Mouse (Mus musculus) adipocyte (in vitro differentiated cells): ENCODE results near the gene Pml.

Experiments used
- DNase-seq: peaks from one replicate; pipeline ENCODE4 v3.0.0-alpha.2; 2016; ENCODE audit warnings: low spot score

Gene Pml

GRCm38 (mm10) chr9:58234502-58235015, 15.0 kb downstream of the Pml start:
- no peak for DNase-seq

- DNase-seq = no peak
Observed at GRCm38 (mm10) chr9:58232374-58232773, 17.2 kb downstream of the Pml start.

- DNase-seq = no peak
Observed at GRCm38 (mm10) chr9:58231746-58232145, 17.8 kb downstream of the Pml start.

GRCm38 (mm10) chr9:58228777-58229466, 20.7 kb downstream of the Pml start:
- DNase-seq = no peak

GRCm38 (mm10) chr9:58225915-58226913, 23.4 kb downstream of the Pml start:
- DNase-seq = peak; percentile 73

- no peak for DNase-seq
Observed at GRCm38 (mm10) chr9:58224356-58224755, 25.2 kb downstream of the Pml start.

- DNase-seq = peak; percentile 14
Observed at GRCm38 (mm10) chr9:58220218-58220903, 29.2 kb downstream of the Pml start.

- DNase-seq = no peak
Observed at GRCm38 (mm10) chr9:58218539-58218938, 31.0 kb downstream of the Pml start.

- DNase-seq = peak; percentile 12
Observed at GRCm38 (mm10) chr9:58216402-58216801, 33.2 kb downstream of the Pml start.

GRCm38 (mm10) chr9:58214519-58215180, 34.9 kb downstream of the Pml start:
- DNase-seq = peak; percentile 19

- no peak for DNase-seq
Observed at GRCm38 (mm10) chr9:58213865-58214264, 35.7 kb downstream of the Pml start.

- DNase-seq = no peak
Observed at GRCm38 (mm10) chr9:58213377-58213776, 36.2 kb downstream of the Pml start.

- no peak for DNase-seq
Observed at GRCm38 (mm10) chr9:58210304-58210627, 39.3 kb downstream of the Pml start.

- DNase-seq = no peak
Observed at GRCm38 (mm10) chr9:58209462-58210303, 39.9 kb downstream of the Pml start.

GRCm38 (mm10) chr9:58206013-58206412, 43.6 kb downstream of the Pml start:
- DNase-seq = no peak

- DNase-seq = peak; percentile 86
Observed at GRCm38 (mm10) chr9:58204448-58205000, 45.1 kb downstream of the Pml start.

GRCm38 (mm10) chr9:58203516-58204447, 45.8 kb downstream of the Pml start, which contains the start of the genes Islr and Islr2:
TSS of gene Islr (minus strand) at chr9:58204306.
TSS of gene Islr2 (minus strand) at chr9:58204319.
- DNase-seq = no peak

- DNase-seq = no peak
Observed at GRCm38 (mm10) chr9:58202676-58203453, 46.7 kb downstream of the Pml start.
